Mouse (Mus musculus) bone marrow, adult 2 months (tissue): ENCODE measurements around the gene Pgs1.

Experiments used
- CTCF ChIP-seq: fragments of 200-500 bp; IDR thresholded peaks from 2 replicates; pipeline ENCODE4 v1.5.1; 2011; ENCODE audit warnings: low read length, control low read depth; ENCODE audit not compliant: control insufficient read depth, insufficient read depth
- POLR2A ChIP-seq: fragments of 200-500 bp; IDR thresholded peaks from 2 replicates; pipeline ENCODE4 v1.6.1; 2011; ENCODE audit warnings: low read depth, mild to moderate bottlenecking, control low read depth, low read length, borderline replicate concordance; ENCODE audit not compliant: control insufficient read depth

DNA sequence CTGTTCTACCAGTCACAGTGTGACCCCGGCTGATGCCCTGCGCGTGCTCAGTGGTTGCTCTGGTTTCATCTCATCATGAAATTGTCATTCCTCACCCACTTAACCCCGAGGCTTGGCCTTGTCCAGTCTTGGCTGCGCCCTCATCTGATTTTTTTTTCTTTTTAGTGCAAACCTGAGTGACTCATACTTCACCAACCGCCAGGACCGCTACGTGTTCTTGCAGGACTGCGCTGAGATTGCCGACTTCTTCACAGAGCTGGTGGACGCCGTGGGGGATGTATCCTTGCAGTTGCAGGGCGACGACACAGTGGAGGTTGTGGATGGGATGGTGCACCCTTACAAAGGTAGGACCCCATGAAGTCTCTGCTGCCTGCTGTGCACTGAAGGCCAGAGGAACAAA lies 17.1 kb downstream of the Pgs1 start:
- TF ChIP-seq CTCF (no peak), POLR2A (no peak)
